Mouse (Mus musculus) MEL (cell line): ENCODE measurements at regions not wholly inside any gene's neighbourhood (a gene's known extent, or its start where the extent isn't known, plus 50 kb on each side); places are given as distances from the start of the nearest gene placed in this dataset.

Experiments used
- CTCF ChIP-seq, 3 experiments: IDR thresholded peaks in 2 of 3; conservative IDR thresholded peaks in 1 of 3; 2 replicates each; pipeline ENCODE4 v1.5.1; 2011 to 2012; ENCODE audit warnings: low read length in 3 of 3, low read depth in 2 of 3, mild to moderate bottlenecking in 2 of 3, improper control_type of control experiment in 1 of 3, inconsistent platforms in 1 of 3, mixed read lengths in 1 of 3, moderate library complexity in 1 of 3; ENCODE audit not compliant: control insufficient read depth in 1 of 3, insufficient read depth in 1 of 3, poor library complexity in 1 of 3, severe bottlenecking in 1 of 3
- E2F4 ChIP-seq: IDR thresholded peaks from 2 replicates; pipeline ENCODE4 v1.6.1; 2011; ENCODE audit warnings: low read depth, low read length, improper control_type of control experiment, borderline replicate concordance
- EP300 ChIP-seq, 2 experiments: IDR thresholded peaks; 2 replicates each; pipeline ENCODE4 v1.6.1; 2011; ENCODE audit warnings: improper control_type of control experiment in 2 of 2, low read length in 2 of 2, low read depth in 1 of 2, mild to moderate bottlenecking in 1 of 2
- NELFE ChIP-seq: IDR thresholded peaks from 2 replicates; pipeline ENCODE4 v1.6.1; 2011; ENCODE audit warnings: low read depth, low read length, improper control_type of control experiment
- POLR2A ChIP-seq, 2 experiments: IDR thresholded peaks; 2 replicates each; pipeline ENCODE4 v1.6.1; 2011 to 2012; ENCODE audit warnings: low read length in 2 of 2, mild to moderate bottlenecking in 2 of 2, control low read depth in 1 of 2, improper control_type of control experiment in 1 of 2, low read depth in 1 of 2, moderate library complexity in 1 of 2; ENCODE audit not compliant: control insufficient read depth in 1 of 2, insufficient read depth in 1 of 2, poor library complexity in 1 of 2
- POLR2AphosphoS2 ChIP-seq: IDR thresholded peaks from 2 replicates; pipeline ENCODE4 v1.6.1; 2011; ENCODE audit warnings: low read length, improper control_type of control experiment
- POLR2AphosphoS5 ChIP-seq: IDR thresholded peaks from 2 replicates; pipeline ENCODE4 v1.6.1; 2012; ENCODE audit warnings: low read depth, borderline replicate concordance, mild to moderate bottlenecking, inconsistent platforms, low read length, moderate library complexity, mixed read lengths
- SIN3A ChIP-seq: IDR thresholded peaks from 2 replicates; pipeline ENCODE4 v1.6.1; 2012; ENCODE audit warnings: low read length, improper control_type of control experiment, inconsistent platforms
- USF1 ChIP-seq: IDR thresholded peaks from 2 replicates; pipeline ENCODE4 v1.6.1; 2014; ENCODE audit warnings: low read depth, mild to moderate bottlenecking, inconsistent platforms, low read length, improper control_type of control experiment, moderate library complexity

GRCm38 (mm10) chr5:43160140-43160539 lies 72.8 kb upstream of the Cpeb2 start:
- TF ChIP-seq NELFE (no peak), POLR2AphosphoS2 (no peak), POLR2A (IDR thresholded peaks at IDR 0.05; ENCODE audit: control insufficient read depth in 1 of 2, insufficient read depth in 1 of 2, low read depth in 1 of 2, low read length in 2 of 2, poor library complexity in 1 of 2) (no peak), E2F4 (no peak), USF1 (no peak), POLR2AphosphoS5 (no peak), EP300 (IDR thresholded peaks at IDR 0.05; ENCODE audit: low read depth in 1 of 2, low read length in 2 of 2) (no peak), SIN3A (no peak), CTCF (IDR thresholded peaks at IDR 0.05 in 2 of 3, conservative IDR thresholded peaks at IDR 0.05 in 1 of 3; ENCODE audit: control insufficient read depth in 1 of 3, insufficient read depth in 1 of 3, low read depth in 2 of 3, low read length in 3 of 3, poor library complexity in 1 of 3, severe bottlenecking in 1 of 3) (no peak)
